Mouse (Mus musculus) bone marrow, adult 2 months (tissue): Measurements from ENCODE around the gene Myom3.
A peak's percentile ranks its signal among the peaks of the same experiment; 100 is the strongest.

Source experiments
- CTCF ChIP-seq: fragments of 200-500 bp; IDR thresholded peaks from 2 replicates; pipeline ENCODE4 v1.5.1; 2011; ENCODE audit warnings: low read length, control low read depth; ENCODE audit not compliant: control insufficient read depth, insufficient read depth
- POLR2A ChIP-seq: fragments of 200-500 bp; IDR thresholded peaks from 2 replicates; pipeline ENCODE4 v1.6.1; 2011; ENCODE audit warnings: low read depth, mild to moderate bottlenecking, control low read depth, low read length, borderline replicate concordance; ENCODE audit not compliant: control insufficient read depth

DNA sequence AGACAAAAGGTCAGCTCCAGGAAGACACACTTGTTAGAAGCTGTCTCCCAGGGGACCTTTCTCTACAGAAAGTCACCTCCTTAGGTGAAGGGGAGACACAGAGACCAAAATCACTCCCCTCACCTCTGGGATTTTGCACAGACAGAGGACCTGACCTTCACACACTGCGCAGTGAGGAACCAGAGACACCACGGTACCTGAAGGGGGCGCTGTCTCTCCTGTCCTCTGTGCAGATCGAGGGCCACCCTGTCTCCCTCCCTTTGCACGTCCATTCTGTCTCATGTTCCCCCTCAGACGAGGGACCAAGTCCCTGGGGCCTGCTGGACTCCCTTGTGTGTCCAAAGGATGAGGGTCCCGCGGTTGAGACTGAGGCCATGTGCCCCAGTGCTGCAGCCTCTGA, 8.6 kb upstream of the Myom3 start:
- peak; percentile 31; the same call in 1 of the 2 replicates for TF ChIP-seq CTCF
- TF ChIP-seq POLR2A = no peak
